Mouse (Mus musculus) embryonic fibroblast, embryonic 13.5 days (primary cell): Measurements from ENCODE around the gene Cnot11.

Source experiments
- CTCF ChIP-seq: IDR thresholded peaks from 2 replicates; pipeline ENCODE4 v1.5.1; 2011; ENCODE audit warnings: mild to moderate bottlenecking, control low read depth, low read length, moderate library complexity, borderline replicate concordance; ENCODE audit not compliant: insufficient read depth
- POLR2A ChIP-seq: IDR thresholded peaks from 2 replicates; pipeline ENCODE4 v1.6.1; 2011; ENCODE audit warnings: low read depth, mild to moderate bottlenecking, control low read depth, low read length, moderate library complexity

DNA sequence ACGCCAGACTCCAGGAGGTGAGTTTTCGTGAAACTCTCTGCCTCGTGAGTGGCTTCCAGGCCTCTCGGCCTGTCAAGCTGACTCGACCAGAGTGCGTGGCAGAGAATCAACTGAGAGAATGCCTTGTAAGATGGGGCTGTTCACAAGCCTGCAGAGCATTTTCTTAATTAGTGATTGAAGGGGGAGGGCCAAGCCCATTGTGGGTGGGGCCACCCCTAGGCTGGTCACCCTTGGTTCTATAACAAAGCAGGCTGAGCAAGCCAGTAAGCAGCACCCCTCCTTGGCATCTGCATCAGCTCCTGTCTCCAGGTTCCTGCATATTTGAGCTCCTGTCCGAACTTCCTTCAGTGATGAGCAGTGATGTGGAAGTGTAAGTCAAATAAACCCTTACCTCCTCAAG is 13.5 kb upstream of the Cnot11 start:
- no peak for TF ChIP-seq CTCF
- no peak for TF ChIP-seq POLR2A
